Comparison of ENCODE assay signal across 9 mouse cellular contexts in the genomic region with DNA sequence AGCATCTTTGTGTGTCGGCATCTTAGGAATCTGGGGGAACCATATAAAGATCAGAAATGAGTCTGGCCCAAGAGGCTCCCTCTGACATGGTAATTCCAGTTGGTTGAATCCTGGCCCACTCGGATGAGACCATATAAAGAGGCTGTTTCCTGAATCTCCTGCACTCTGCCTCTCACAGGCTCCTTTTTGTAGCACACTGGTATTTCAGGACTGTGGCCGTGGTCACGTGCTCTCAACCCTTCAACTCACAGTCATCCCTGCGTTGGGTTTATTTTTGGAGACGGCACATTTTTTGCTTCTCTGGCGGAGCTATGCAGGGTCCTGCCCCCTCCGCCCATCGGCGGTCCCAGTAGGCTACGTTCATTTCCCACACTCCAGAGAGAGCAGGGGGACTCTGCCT. TPM values are rescaled to one million over a fixed set of nuclear protein-coding genes. Genes with fewer than 3 reads are reported as not detected.
DNase-seq lines count a peak whose midpoint lies in the region; ATAC-seq lines count a peak whose summit lies in the region.
"Had no signal": no experiment of that assay in that cellular context is flagged by ENCODE, and none has a peak within 500 bp of the region (broad histone marks: within the 10 kb centered on the region; RNA-seq: fewer than 3 reads in every experiment).

No protein-coding gene starts in this region.

- DNase-seq in gastrocnemius, postnatal 25 days, result peak; percentile 40
- DNase-seq in gastrocnemius, postnatal 14 days, result no peak
- peak; percentile 64 for DNase-seq in heart, adult 8-10 months (ENCODE audit: low spot score)
- peak; percentile 34 to 40 for DNase-seq in kidney, adult 8-10 months
- DNase-seq in lung, postnatal 36 days, result peak; percentile 63
- DNase-seq in cerebellum, adult 11 months, result no peak
- DNase-seq: right cerebral cortex, postnatal 14 days had no signal

- intact Hi-C loops in gastrocnemius, postnatal 14 days (cut with DNase I; ENCODE audit: low total_unique reads), result no loop called here

- ATAC-seq in monocyte, adult 5-6 weeks (replicated peaks; ENCODE audit: insufficient number of reproducible peaks, low FRiP score, low TSS enrichment, poor library complexity, severe bottlenecking), result no peak
- ATAC-seq in megakaryocyte progenitor cell, adult 5-6 weeks (replicated peaks; ENCODE audit: poor library complexity), result no peak

RNA-seq across cellular contexts. Expression of gene Ift43, which starts 22.0 kb away (rescaled TPM):
- total RNA-seq in gastrocnemius, postnatal 25 days (2021), result 1 to 10 TPM; 7.8 to 9.5 TPM
- 10 to 100 TPM; 11.9 to 13.4 TPM for total RNA-seq in gastrocnemius, postnatal 14 days (2021)
- 10 to 100 TPM; 24.9 to 32.3 (median 27.7) TPM for total RNA-seq in heart, adult 8-10 months (2022)
- 4.9 TPM in 1 of 3 replicates, not detected in the others for total RNA-seq in monocyte, adult 5-6 weeks (2017)
- total RNA-seq in megakaryocyte progenitor cell, adult 5-6 weeks (2015), result 0.57 TPM in 1 of 2 replicates, not detected in the other
- total RNA-seq in megakaryocyte progenitor cell, adult 5-6 weeks (2017), result 1.2 TPM in 1 of 2 replicates, not detected in the other

RNA-seq across cellular contexts. Expression of gene Tgfb3, which starts 25.5 kb away (rescaled TPM):
- total RNA-seq in gastrocnemius, postnatal 25 days (2021), result 10 to 100 TPM; 31.4 to 32.5 TPM
- total RNA-seq in gastrocnemius, postnatal 14 days (2021), result 10 to 100 TPM; 25.6 to 31.7 TPM
- 10 to 100 TPM; 13.5 to 15.5 (median 14.3) TPM for total RNA-seq in heart, adult 8-10 months (2022)
- 0.32 to 2.7 TPM (median 1.0 TPM) in 3 replicates for total RNA-seq in monocyte, adult 5-6 weeks (2017)
- not detected in 2 replicates for total RNA-seq in megakaryocyte progenitor cell, adult 5-6 weeks (2015)
- 0.17 TPM in 1 of 2 replicates, not detected in the other for total RNA-seq in megakaryocyte progenitor cell, adult 5-6 weeks (2017)

Comparison
In these comparisons a context has a peak if more than half of its experiments do, and no peak if none do; other contexts are left out.
1. DNase-seq: peak in gastrocnemius, postnatal 25 days (single experiment), heart, adult 8-10 months (single experiment), kidney, adult 8-10 months (2 of 2) and lung, postnatal 36 days (single experiment); none in gastrocnemius, postnatal 14 days (single experiment) and cerebellum, adult 11 months (single experiment).